Mouse (Mus musculus) kidney, embryonic 15.5 days (tissue): ENCODE measurements around the gene Nsun7. TPM values are rescaled to one million over a fixed set of nuclear protein-coding genes. Genes with fewer than 3 reads are reported as not detected.
A peak's percentile ranks its signal among the peaks of the same experiment; 100 is the strongest.

ENCODE experiments used
- ATAC-seq: fragments of 200-750 bp; cut with Nextera tagmentation; replicated peaks from 2 replicates; pipeline ENCODE4 v1.8.0; 2017; ENCODE audit warnings: moderate TSS enrichment; ENCODE audit not compliant: low FRiP score
- H3K27ac ChIP-seq: fragments of 300-500 bp; sonication (generic); 2 replicates; pipeline ENCODE4 v1.5.1; 2015; ENCODE audit warnings: mild to moderate bottlenecking, inconsistent platforms
- H3K27me3 ChIP-seq: fragments of 300-500 bp; sonication (generic); 2 replicates; pipeline ENCODE4 v1.6.1; 2015; ENCODE audit warnings: inconsistent platforms
- H3K36me3 ChIP-seq: fragments of 300-500 bp; sonication (generic); 2 replicates; pipeline ENCODE4 v1.6.1; 2015; ENCODE audit warnings: inconsistent platforms
- H3K4me1 ChIP-seq: fragments of 300-500 bp; sonication (generic); 2 replicates; pipeline ENCODE4 v1.6.1; 2015; ENCODE audit warnings: inconsistent platforms
- H3K4me2 ChIP-seq: fragments of 300-500 bp; sonication (generic); 2 replicates; pipeline ENCODE4 v1.6.1; 2015; ENCODE audit warnings: moderate library complexity, mild to moderate bottlenecking, inconsistent platforms
- H3K4me3 ChIP-seq: fragments of 300-500 bp; sonication (generic); replicated peaks from 2 replicates; pipeline ENCODE4 v1.5.1; 2015; ENCODE audit warnings: mild to moderate bottlenecking, inconsistent platforms
- H3K9ac ChIP-seq: fragments of 300-500 bp; sonication (generic); 2 replicates; pipeline ENCODE4 v1.6.1; 2015; ENCODE audit warnings: mild to moderate bottlenecking, inconsistent platforms
- H3K9me3 ChIP-seq: fragments of 300-500 bp; sonication (generic); replicated peaks from 2 replicates; pipeline ENCODE4 v1.6.1; 2016; ENCODE audit warnings: inconsistent platforms
- WGBS: fragments of 180-500 bp; shearing (Covaris S2); methylation state at CpG from one replicate; pipeline ENCODE4 v1.1.7; 2015; ENCODE audit warnings: mixed read lengths; 5-methylcytosine and 5-hydroxymethylcytosine counted together
- polyA plus RNA-seq: library from polyadenylated mRNA; unstranded; fragments of >200 nt; fragmentation: Nextera tagmentation; extraction: Ambion mirVana; gene quantifications from 2 replicates; pipeline ENCODE4 v1.2.1, GENCODE M21; 2015

The Nsun7 gene
- polyA plus RNA-seq, 1 experiment from 2014 or later: 0.32 TPM

DNA sequence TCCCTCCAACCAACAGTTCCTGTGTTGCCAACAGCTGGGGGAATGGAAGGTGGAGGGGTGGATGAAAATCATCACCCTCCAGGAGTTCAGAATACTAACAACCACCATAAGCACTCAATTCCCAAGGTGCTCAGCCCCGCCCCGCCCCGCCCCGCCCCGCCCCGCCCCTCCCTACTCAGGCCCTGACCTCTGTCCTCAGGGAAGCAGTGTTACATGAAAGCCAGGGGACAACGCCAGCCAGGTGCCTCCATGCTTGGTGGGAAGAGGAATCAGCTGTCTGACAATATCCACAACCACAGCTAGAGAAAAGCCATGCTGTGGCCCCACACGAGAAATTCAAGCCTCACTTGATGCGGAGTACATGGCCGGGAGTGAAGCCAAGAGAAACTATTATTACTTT, 82.2 kb downstream of the Nsun7 start:
- no peak for ATAC-seq
- H3K9ac ChIP-seq: no peak overlapping the region
- H3K27me3 ChIP-seq: peaks cover 12% of the 10 kb centered on the region; the same call in 1 of the 2 replicates
- H3K4me3 ChIP-seq: no peak overlapping the region
- WGBS: 34% methylated on average over 10 of the region's 10 CpGs
- peaks cover 2% of the 10 kb centered on the region; the same call in 1 of the 2 replicates for H3K36me3 ChIP-seq
- H3K9me3 ChIP-seq: no peaks in the 10 kb centered on the region
- no peak overlapping the region for H3K27ac ChIP-seq
- H3K4me1 ChIP-seq: peaks cover 47% of the 10 kb centered on the region
- H3K4me2 ChIP-seq: no peak overlapping the region

DNA sequence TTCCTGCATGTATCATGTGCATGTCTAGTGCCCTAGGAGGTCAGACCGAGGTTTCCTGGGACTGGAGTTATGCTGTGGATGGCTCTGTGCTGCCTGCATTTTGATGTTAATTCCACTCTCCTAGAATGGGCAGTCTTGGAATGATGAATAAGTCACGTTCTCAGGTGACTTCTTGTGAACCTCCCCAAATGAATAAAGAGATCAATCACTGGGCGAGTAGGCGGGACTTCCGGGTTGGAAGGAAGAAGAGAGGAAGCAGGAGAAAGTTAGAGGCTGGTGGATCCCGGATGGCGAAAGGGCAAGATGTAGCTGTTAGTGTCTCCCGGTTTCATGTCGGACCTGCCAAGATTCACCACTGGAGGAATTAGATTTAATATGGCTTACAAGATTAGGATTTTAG, 82.6 kb downstream of the Nsun7 start:
- peaks cover 11% of the 10 kb centered on the region; the same call in 1 of the 2 replicates for H3K27me3 ChIP-seq
- H3K4me2 ChIP-seq: no peak overlapping the region
- H3K9ac ChIP-seq: no peak overlapping the region
- H3K36me3 ChIP-seq: peaks cover 4% of the 10 kb centered on the region; the same call in 1 of the 2 replicates
- WGBS: 67% methylated on average over 9 of the region's 9 CpGs
- peaks cover 45% of the 10 kb centered on the region for H3K4me1 ChIP-seq
- no peak for ATAC-seq
- H3K4me3 ChIP-seq: no peak overlapping the region
- H3K27ac ChIP-seq: no peak overlapping the region
- H3K9me3 ChIP-seq: no peaks in the 10 kb centered on the region

DNA sequence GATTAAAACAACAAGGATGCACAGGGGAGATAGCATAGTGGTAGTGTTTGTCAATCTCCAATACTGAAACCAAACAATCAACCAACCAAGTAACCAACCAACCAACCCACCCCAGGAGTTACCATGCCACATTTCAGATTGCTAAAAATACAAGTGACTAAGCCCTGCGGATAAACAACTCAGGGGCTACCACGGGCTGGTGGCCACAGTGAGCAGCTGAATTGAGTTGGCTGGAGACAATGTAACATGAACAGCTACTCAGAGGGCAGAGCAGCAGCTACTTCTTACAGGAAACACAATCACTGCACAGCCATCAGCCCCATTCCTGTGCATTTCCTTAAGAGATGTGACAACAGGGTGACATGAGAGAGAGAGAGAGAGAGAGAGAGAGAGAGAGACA, 84.5 kb downstream of the Nsun7 start:
- 53% methylated on average over 2 of the region's 2 CpGs for WGBS
- peaks cover 4% of the 10 kb centered on the region; the same call in 1 of the 2 replicates for H3K36me3 ChIP-seq
- H3K4me1 ChIP-seq: peaks cover 46% of the 10 kb centered on the region
- no peak overlapping the region for H3K4me3 ChIP-seq
- no peaks in the 10 kb centered on the region for H3K9me3 ChIP-seq
- no peak overlapping the region for H3K9ac ChIP-seq
- H3K27me3 ChIP-seq: no peaks in the 10 kb centered on the region
- no peak for ATAC-seq
- H3K4me2 ChIP-seq: no peak overlapping the region
- no peak overlapping the region for H3K27ac ChIP-seq

DNA sequence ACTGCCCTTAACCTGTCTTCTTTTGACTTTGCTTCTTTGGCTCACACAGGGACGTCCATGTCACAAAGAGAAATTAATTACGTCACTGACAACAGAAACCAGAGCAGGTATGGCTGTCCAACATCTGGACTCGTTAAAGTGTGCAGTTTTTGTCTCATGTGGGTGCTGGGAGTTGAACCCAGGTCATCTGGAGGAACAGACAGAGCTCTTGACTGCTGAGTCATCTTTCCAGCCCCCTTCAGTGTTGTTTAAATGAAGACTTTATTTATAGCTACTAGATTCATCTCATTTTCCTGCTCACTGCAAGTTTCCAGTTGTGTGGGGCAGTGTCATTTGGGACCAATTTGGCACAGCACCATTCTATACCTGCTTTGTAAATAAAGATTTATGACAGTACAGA, 85.4 kb downstream of the Nsun7 start:
- Histone ChIP-seq H3K27me3 (no peaks in the 10 kb centered on the region), H3K27ac (no peak overlapping the region), H3K4me3 (no peak overlapping the region), H3K9ac (no peak overlapping the region), H3K36me3 (peaks cover 4% of the 10 kb centered on the region; the same call in 1 of the 2 replicates), H3K4me2 (no peak overlapping the region), H3K9me3 (no peaks in the 10 kb centered on the region), H3K4me1 (peaks cover 49% of the 10 kb centered on the region)
- no peak for ATAC-seq
- WGBS: 36% methylated on average over 3 of the region's 3 CpGs

DNA sequence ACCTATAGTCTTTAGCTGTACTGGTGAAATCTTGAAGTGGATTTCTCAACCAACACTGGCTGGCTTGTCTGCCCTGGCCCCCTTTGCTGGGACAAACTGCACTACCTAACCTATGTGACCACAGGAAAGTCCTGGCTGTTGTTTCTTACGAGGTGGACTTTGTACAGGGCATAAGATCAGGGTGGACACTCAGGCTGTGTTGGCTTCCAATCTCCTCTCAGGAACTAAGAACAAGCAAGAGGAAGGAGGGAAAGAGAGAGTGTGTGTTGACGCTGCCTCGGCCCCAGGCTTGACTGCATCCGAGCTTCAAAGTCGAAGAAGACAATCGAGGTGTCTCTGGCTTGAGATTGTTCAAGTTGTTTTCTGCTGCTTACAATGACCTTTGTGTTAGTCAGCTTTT, 87.1 kb downstream of the Nsun7 start:
- H3K9ac ChIP-seq: no peak overlapping the region
- peak overlapping the region; percentile 11; the same call in 1 of the 2 replicates for H3K27ac ChIP-seq
- H3K9me3 ChIP-seq: no peaks in the 10 kb centered on the region
- WGBS: 84% methylated on average over 6 of the region's 6 CpGs
- H3K4me1 ChIP-seq: peaks cover 47% of the 10 kb centered on the region
- ATAC-seq: no peak
- no peak overlapping the region for H3K4me3 ChIP-seq
- no peaks in the 10 kb centered on the region for H3K27me3 ChIP-seq
- H3K4me2 ChIP-seq: no peak overlapping the region
- peaks cover 4% of the 10 kb centered on the region; the same call in 1 of the 2 replicates for H3K36me3 ChIP-seq

Other genes with a start within 250 kb of the Nsun7 start
- gene Rbm47, start 86.8 kb upstream of the Nsun7 start, polyA plus RNA-seq: 60.6 and 64.7 TPM in 2 replicates